Mouse (Mus musculus): ENCODE measurements around the gene G430095P16Rik.

The G430095P16Rik gene

DNA sequence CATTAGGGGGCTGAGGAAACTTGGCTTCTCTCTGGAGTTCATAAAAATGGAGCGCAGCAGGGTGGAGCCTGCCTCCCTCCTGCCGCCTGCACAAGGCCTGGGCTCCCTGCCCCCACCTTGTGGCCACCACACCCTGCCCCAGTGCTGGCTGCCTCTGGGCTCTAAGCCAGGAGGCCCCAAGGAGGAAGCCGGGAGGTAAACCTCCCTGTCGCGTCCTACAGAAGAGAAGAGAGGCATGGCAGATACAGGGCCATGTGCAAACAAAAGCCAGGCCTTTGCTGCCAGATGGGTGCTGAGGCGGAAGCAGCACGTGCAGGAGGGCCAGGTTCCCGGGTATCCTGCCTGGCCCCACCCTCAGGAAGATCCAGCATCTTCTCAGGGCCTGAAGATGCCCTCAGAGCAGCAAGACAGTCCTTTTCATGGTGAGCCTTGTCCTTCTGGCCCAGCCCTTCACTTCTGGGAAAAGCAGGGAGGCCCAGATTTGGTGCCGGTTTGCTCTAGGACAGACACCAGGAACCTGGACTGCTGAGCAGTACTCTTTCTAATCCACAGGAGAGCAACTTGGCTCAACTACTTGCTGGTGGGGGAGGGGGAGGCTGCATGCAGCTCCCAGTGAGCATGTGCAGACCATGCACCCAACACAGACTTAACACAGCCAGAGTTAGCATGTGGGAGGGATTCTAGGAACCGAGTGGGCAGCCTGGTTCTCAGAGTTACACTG is at the start of gene G430095P16Rik:
Gene G430095P16Rik (plus strand): TSS at position 158 of the 721 bp plus-strand sequence.
- peak; percentile 93 for DNase-seq (ENCODE audit: low spot score)

DNA sequence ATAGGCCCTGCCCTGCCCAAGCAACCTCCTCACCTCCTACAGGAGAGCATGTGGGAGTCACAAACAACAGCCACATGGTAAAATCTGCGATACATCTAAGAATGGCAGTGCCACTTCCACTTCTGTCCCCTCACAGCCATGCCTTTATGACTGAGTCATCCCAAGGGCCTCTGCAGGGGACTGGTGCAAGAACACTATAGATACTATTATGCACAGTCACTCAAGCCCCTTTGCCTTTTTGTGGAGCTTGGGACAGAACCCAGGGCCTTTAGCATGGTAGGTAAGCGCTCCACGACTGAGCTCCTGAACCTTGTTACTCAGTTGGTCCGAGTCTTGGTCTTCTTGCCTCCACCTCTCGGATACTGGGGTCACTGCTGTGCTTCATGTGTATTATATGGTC is 45.5 kb upstream of the G430095P16Rik start:
- no peak for DNase-seq (ENCODE audit: low spot score)

DNA sequence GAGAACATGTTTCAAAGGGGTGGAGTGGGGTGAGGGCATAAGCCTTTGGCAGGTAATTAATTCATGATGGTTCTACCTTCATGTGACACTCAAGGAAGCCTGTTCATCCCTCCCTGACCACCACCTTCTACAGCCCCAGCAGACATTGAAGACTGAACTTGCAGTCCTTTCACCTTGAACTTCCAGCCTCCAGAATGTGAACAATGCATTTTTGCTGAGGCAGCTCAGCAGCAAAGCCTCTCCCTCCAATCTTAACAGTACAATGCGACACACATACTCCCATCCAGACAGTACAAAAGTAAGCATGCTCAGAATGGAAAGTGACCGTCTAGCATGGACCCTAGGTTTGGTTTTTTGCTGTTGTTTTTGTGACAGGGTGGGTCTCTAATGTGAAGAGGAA is 41.3 kb upstream of the G430095P16Rik start:
- no peak for DNase-seq (ENCODE audit: low spot score)

DNA sequence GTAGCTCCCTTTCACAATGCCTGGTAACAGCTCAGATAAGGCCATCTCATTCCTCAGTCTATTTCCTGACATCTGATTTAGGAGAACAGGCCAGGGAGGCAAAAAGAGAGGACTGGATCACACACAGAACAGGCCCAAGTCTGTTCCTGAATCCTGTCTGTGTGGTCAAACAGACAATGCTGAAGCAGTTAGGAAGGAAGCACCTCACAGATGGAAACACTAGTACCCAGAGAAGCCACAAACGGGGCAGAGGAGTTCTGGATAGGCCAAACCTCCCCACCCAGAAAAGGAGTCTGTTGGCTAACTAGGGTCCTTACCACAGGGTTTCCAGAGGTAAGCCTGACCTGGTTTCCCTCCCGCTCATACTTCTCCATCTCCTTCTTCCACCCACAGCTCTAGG is 40.5 kb upstream of the G430095P16Rik start:
- no peak for DNase-seq (ENCODE audit: low spot score)

DNA sequence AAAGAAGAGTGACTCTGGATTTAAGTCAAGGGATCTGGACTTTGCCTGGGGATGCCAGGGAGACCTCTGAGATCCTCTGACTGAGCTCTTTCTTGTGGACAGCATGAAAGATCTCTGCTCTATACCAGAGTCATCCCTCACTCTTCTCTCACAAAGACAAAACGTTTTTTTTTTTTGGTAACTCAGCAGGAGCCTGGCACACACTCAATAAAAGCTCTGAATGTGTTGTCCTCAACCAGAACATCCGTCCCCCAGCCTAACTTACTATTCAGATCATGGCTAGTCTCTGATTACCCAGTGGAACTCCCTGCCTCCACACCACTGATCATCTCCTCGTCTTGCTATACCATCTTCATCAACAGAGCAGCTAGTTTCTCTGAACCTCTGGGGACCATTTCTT is 38.3 kb upstream of the G430095P16Rik start:
- no peak for DNase-seq (ENCODE audit: low spot score)

DNA sequence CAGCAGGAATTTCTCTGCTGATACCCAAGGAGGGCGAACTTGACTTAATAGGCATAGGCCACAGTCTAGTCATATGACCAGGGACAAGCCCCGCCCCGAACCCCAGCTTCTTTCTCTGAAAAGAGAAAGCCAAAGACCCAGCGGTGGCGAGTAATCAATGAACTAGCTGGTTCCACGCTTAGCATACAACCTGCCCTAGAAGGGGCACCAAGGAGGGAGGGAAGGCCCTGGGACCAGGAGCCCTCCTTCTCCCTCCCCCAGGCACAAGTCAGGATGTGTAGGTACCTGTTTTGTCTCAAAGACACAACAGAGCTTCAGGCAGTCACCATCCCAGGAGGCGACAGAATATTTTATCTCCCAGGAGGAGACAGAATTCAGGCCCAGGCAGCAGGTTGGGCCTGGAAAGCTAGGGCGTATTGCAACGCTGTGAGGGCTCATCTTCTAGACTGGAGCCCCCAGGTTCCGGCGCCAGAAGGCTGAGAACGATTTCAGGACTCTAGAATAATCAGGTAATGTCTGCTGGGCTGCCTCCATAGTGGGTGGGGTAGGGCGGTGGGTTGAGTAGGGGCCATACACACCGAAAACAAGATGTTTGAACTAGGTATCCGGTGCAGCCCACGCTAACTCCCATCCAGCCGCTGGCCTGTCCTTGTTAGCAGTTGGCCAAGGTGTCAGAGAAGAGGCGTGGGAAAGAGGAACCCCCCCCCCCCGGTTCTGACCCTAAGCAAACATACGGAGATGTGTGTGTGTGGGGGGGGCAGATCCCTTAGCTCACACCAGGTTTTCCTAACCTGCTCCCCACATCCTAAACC is 36.4 kb upstream of the G430095P16Rik start, which contains the start of gene Trmt1:
Gene Trmt1 (plus strand): TSS at position 117 of the 812 bp plus-strand sequence.
- no peak for DNase-seq (ENCODE audit: low spot score)

DNA sequence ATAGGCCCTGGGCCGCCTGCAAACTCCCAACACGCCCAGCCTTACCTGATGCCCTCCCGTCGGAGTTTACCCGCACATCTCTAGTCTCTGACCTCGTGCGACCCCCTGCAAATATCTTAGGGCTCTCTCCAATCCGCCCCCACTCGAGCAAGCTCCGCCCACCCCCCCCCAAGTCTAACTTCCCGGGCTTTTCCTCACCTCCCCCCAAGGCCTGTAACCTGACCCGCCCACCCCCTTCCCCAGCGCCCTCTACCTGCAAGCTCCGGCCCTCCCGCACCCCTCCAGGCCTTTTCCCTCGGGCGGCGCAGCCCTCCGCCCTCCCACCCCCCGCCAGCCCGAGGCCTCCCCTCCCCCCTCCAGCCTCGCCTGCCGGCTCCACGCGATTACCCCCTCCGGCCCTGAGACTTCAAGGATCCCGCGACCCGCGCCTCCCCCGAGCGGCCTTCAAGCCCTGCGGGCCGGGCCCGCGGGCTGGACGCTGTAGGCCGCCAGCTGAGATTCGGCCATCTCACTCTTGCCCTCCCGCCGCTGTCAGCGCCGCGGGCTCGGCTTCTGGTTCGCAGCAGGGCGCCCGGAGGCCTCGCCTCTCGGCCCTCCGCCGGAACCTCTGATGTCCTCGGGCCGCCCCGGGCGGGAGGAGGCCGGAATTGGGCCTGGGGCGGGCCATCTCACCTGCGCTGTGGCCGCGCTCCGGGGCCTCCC is 35.7 kb upstream of the G430095P16Rik start:
- DNase-seq (ENCODE audit: low spot score): no peak

DNA sequence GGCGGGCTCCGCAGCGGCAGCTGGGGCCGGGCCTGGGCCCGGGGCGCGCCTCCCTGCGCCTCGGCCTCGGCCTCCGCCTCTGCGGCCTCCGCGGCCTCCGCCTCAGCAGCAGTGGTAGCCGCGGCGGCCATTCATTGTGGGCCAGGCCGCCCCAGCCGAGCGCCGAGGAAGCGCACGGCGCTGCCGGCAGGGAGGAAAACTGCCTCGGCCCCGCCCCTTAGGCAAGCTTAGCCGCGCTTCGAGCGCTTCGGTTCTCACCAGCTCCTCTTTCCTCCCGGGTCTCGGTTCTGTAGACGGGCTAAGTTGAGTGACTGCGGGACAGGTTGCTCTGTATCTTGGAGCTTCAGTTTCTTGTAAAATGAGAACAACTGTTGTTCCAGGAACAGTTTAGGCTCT is 35.1 kb upstream of the G430095P16Rik start, which contains the start of gene Nacc1:
Gene Nacc1 (minus strand): TSS at position 158 of the 396 bp plus-strand sequence.
- peak; percentile 90 for DNase-seq (ENCODE audit: low spot score)

DNA sequence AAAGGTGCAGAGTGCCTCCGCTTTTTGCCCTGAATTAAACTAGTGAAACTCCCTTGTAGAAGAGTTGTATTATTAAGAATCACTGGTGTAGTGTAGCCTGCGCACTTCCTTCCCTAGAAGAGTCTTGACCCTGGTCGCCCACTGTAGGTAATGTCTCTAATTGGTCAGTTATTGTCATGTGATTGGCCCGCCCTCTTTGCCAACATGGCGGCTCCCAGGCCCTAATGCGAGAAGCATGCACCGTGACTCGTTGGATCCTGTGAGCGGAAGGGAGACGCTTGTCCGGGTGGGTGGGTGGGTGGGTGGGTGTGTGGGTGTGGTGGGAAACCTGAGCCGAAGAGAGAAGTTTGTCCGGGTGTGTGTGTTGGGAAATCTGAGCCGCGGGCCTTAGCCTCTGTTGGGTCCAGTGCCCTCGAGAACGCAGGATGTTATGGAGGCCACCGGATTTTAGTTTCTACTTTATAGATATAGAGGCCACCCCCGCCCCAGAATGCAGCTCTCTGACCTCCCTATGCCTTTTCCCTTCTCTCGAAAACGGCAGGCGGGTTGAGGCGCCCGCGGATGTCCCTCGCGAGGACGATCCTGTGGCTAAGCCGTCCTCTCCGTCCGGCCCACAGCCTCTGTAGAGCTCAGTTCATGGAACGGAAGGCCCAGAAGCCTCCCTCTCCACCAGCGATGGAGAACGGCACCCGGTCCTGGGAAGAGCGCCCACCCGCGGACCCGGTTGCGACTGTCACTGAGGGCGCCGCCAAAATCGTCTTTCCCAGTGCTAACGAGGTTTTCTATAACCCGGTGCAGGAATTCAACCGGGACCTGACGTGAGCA is 33.5 kb upstream of the G430095P16Rik start:
- DNase-seq (ENCODE audit: low spot score): peak; percentile 95

DNA sequence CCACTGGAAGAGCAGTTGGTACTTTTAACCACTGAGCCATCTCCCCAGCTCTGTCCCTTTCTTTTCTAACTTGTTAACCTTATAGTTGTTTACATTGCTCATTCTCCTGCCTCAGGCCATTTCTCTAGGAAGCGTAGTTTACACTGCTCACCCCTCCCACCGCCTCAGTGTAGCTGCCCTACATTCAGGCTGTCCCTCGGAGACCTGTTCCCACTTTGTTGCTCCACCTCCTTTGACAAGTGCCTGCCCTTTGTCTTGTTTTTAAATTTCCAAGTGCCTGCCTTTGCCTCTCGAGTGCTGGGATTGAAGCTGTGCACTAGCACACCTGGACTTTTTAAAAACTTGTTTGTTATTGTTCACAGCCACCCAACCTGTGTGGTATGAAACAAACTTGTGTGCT is 29.5 kb upstream of the G430095P16Rik start:
- no peak for DNase-seq (ENCODE audit: low spot score)

DNA sequence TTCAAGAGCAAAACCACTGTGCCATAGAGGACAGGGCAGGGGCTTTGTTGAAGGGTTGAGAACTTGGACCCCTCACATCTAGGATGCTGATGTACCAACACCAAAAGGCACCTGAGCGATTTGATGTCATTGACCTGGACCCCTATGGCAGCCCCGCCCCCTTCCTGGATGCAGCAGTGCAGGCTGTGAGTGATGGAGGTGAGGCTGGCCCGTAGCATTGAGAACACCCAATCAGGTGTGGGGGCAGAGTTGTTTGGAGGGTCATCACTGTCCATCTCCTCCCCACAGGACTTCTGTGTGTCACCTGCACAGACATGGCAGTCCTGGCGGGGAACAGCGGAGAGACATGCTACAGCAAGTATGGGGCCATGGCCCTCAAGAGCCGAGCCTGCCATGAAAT is 27.7 kb upstream of the G430095P16Rik start:
- no peak for DNase-seq (ENCODE audit: low spot score)

DNA sequence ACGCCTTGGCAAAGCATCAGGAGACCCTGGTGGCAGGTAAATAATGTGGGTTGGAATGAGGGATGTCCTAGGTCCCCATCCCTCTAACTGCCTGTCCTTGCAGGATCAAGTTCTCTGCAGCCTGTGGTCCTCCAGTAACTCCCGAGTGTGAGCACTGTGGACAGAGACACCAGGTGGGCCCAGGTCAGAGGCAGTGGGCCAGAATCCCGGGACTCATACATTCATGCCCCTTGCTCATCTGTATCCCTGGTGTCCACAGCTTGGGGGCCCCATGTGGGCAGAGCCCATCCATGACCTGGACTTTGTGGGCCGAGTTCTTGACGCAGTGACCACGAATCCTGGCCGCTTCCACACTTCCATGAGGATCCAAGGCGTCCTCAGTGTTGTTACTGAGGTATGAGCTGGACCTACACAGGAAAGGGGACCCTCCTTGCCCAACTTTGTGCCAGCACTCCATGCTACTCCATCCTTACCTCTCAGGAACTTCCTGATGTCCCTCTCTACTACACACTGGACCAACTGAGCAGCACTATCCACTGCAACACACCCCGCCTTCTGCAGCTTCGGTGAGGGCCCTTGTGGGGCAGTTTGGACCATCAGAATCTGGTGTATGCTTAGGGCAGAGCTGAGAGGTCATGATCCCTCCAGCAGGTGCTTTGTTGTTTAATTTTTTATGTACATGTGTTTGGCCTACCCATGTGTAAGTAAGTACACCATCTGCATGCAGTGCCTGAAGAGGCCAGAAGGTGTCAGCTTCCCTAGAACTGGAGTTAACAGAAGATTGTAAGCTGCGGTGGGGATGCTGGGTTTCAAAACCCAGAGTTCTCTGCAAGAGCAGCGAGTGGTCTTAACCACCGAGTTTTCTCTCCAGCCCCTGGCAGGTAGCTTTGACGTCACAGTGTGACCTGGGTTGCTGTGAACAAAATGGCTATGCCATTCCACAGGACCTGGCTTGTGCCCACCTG is 25.4 kb upstream of the G430095P16Rik start:
- no peak for DNase-seq (ENCODE audit: low spot score)

DNA sequence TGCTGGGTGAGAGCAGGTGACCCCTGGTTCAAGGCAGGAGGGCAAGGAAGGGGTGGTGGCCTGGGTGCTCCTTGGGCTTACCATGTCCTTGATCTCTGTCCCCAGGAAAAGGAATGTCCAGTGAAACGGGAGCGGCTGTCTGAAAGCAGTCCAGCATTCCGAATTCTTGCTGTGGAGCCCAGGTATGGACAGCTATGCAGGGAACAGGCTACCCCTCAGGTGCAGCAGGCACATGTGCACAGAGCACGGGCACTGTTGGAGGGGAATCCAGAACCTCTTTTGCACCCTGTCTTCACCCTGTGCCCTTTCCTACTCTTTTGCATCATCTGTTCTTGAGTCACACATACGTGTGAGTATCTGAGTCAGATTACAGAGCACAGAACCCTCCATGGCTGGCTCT is 24.5 kb upstream of the G430095P16Rik start:
- no peak for DNase-seq (ENCODE audit: low spot score)

DNA sequence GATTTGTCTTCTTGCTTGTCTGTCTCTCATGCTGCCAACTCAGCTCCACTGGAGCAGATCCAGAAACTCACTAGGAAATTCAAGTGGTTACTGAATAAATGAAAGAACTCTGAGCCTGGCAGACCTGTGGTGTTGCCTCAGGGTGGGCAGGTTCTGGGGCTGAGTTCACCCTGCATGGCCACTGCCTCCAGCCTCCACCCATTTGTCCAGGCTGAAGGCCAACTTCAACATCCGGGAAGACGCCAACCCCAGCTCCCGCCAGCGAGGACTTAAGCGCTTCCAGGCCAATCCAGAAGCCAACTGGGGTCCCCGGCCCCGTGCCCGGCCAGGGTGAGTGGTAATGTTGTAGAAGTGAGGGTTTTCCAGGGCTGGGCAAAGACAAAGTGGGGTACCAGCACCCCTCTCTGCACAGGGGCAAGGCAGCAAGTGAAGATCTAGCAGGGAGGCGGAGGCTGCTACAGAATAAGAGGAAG is 23.8 kb upstream of the G430095P16Rik start:
- DNase-seq (ENCODE audit: low spot score): peak; percentile 89

DNA sequence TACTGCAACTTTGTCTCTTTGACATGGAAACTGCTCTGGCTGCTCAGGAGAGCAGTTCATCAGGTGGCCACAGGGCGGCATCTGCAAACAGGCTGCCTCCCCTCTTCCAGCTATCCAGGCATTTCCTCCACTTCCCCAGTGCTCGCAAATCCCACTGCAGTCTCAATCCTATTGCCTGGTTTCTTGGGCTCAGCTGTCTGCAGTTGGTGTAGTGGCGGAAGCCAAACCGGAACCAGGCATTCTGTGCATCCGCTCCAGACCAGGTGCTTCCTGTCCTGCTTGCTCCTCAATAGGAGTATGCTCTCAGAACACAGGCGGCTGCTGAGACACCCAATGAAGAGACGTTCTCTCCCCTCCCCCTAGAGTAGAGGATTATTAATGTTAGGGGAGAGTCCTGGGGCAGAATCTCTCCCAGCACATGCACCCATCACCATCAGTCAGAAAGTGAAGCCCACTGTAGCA is 22.9 kb upstream of the G430095P16Rik start:
- DNase-seq (ENCODE audit: low spot score): peak; percentile 78

DNA sequence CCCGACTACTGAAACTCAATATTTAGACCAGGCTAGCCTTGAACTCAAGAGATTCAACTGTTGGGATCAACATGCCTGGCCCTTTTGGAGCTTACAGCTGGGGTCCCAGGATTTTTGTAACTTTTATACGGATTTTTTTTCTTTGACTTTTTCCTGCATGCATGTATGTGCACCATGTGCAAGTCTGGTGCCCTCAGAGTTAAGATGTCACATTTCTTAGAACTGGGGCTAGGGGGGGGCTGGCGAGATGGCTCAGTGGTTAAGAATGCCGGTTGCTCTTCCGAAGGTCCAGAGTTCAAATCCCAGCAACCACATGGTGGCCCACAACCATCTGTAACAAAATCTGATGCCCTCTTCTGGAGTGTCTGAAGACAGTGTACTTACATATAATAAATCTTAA is 22.3 kb upstream of the G430095P16Rik start:
- no peak for DNase-seq (ENCODE audit: low spot score)

DNA sequence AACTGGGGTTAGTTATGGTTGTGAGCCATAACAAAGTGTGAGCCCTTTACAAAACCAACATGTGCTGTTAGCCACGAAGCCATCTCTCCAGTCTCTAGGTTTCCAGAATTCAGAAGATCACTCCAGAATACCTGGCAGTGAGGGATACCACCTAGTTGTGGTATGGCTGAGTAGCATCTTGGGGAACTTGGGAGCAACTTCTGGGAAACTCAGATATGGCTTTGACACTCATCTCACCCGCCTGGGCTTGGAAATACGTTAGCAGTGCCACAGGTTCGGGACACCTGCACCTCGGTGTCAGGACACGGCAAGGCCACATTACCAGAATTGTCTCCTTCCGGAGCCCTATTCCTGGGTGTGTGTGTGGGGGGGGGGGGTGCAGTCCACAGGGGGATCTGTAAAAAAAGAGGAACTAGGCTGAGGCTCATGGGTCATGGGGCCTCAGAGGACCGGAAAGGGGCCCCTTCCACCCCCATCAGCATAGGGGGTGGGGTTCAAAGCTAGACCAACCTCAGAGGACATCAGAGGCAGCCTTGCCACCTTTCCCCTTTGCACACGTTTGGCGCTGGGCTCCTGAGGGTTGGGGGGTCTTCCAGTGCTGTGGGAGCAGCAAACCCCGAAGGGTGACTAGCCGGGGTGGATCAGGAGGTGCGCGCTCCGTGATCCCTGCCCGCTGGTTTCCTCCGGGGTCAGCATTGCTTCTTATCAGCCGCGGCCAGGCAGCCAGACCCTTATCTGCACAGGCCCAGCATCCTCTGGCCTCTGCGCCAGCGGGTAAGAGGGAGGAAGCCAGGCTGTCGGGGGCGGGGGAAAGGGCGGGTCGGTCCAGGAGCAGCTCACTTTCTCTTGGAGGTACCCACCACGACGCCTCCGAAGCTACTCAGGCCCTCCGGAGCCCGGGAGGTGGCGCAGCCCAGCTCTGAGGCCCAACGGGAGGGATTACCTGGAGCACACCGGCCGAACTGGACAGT is 21.6 kb upstream of the G430095P16Rik start, which contains the start of gene Lyl1:
Gene Lyl1 (plus strand): TSS at position 517 of the 971 bp plus-strand sequence.
- DNase-seq (ENCODE audit: low spot score): peak; percentile 89

DNA sequence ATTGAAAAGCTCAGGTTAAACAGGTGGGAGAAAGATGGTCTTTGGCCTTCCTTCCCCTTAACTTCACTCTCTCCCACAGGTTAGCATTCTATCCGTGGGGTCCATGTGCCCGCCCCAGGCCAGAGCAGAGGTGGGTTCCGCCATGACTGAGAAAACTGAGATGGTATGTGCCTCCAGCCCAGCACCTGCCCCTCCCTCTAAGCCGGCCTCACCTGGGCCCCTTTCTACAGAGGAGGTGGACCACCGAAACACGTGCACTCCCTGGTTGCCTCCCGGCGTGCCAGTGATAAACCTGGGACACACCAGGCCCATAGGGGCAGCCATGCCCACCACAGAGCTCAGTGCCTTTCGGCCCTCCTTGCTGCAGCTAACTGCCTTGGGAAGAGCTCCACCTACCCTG is 20.2 kb upstream of the G430095P16Rik start:
- DNase-seq (ENCODE audit: low spot score): no peak

DNA sequence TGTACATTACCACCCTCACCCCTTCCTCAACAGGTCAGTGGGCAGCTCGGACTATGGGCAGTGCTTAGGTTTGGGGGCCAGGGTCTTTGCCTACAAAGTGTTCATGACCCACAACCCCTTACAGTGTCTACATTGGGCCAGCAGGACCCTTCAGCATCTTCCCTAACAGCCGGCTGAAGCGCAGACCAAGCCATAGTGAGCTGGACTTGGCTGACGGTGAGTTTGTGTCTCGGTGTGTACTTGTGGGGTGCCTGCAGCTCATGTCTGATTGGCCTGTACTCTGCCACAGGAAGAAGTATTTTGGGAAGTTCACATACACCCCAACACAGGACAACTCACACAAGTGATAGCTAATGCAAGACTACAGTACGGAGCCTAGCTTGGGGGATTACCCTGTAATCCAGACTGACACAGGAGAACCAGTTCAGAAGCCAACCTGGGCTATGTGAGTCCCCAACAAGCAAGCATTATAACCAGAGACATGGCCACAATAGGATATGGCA is 19.8 kb upstream of the G430095P16Rik start:
- DNase-seq (ENCODE audit: low spot score): no peak

Measured in lung, postnatal 25 days (tissue).